Mouse (Mus musculus) layer of hippocampus, adult 6 months (tissue): Measurements from ENCODE around the gene Mt4. TPM values are rescaled to one million over a fixed set of nuclear protein-coding genes. Genes with fewer than 3 reads are reported as not detected.

Experiments used
- long read RNA-seq, 2 experiments: library from polyadenylated mRNA; unstranded; transcript quantifications; one replicate each; pipeline ENCODE4 v2.0.0; 2019 to 2020
- polyA plus RNA-seq: library from polyadenylated mRNA; unstranded; fragments of <200 nt; fragmentation: Nextera tagmentation; gene quantifications from 2 replicates; pipeline ENCODE4 v1.2.3, GENCODE M21; 2021

Gene Mt4
- polyA plus RNA-seq = not detected in 2 replicates
- long read RNA-seq, experiment 1 = 0 reads
- long read RNA-seq, experiment 2 = 0 reads

DNA sequence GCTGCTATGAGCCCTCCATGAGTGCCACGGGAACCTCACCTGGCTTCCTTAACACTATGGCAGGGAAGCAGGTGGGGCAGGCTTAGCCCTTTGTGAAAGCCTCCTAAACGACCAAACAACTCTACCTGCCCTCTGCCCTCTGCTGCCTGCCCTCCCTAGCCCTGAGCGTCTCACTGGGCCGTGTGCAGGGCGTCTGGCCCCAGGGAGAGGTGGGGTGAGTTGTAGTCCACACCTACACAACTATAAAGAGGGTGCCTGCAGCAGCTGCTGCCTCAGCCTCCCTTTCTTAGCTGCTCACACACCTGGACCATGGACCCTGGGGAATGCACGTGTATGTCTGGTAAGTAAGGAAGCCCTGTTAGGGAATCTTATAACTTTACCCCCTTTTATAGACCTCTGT, at the start of gene Mt4:
Mt4 (plus strand) TSS at position 265 of the 400 bp plus-strand sequence.

DNA sequence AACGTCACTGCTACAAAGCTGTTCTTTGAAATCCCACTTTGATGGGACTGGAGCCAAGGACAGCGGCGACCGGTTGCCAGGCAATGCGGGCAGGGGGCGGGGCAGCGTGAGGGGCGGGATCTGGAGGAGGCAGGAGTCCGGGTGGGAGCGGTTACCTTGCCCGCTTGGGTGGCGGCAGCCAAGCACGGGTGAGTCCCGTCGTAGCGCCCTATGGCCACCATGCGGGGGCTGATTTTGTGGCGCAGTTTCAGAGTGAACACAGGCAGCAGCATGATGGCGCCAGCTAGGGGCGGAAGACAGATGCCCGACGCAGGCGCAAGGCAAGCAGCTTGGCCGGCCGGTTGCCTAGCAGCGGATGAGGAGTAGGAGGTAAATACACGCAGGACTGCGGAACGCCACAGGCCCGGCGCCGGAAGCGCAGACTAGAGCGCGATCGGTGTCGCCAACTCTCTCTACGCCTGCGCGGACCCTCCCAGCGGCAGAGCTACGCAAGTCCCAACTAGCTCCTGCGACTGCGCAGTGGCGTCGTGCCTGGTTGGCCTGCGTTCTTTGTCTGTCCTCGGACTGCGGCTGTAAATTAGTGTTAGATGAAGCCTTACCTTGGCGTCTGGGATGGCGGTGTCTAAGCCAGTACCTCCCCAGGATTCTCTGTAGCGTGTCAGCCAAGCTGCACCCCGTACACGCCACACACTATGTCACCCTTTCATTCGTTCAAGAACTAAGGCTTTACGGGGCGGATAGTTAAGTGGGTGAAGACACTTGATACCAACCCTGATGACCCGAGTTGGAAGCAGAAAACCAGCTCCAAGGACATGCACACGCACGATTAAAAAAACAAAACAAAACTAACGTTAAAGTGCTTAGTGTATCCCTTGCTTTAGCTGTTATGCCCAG, 38.7 kb upstream of the Mt4 start, which contains the start of gene Bbs2:
Bbs2 (minus strand) TSS at position 848 of the 894 bp plus-strand sequence.

DNA sequence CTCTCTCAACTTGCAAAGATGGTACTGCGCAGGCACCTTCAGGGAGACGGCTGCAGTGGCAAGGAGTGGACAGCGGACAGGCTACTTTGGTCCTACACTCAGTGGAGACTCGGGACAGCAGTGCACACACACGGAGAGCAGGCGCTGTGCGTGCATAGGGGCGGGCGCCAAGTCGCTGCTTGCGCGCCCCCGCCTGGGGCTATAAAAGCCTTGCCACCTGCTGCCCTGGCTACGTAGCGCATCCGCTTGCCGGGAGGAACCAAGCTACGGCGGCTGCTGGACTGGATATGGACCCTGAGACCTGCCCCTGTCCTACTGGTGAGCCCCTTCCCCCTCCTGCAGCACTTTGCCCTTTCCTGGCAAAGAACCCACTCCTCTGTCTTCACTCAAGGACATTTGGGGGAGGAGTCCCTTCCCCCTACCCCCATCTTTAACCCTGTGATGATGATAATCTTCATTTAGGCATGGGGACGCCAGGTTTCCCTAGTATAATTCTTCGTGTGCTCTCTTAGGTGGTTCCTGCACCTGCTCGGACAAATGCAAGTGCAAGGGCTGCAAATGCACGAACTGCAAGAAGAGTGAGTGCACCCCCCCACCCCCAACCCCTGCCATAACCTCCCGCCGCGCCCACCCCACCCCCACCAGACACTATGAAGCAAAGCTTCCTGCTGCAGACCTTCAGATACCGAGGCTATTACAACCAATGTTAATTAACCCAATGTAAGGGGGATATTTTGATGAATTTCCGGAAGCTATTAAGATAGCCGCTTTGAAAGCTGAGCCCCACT, 15.7 kb downstream of the Mt4 start, which contains the start of gene Mt3:
Mt3 (plus strand) TSS at position 95 of the 788 bp plus-strand sequence.

DNA sequence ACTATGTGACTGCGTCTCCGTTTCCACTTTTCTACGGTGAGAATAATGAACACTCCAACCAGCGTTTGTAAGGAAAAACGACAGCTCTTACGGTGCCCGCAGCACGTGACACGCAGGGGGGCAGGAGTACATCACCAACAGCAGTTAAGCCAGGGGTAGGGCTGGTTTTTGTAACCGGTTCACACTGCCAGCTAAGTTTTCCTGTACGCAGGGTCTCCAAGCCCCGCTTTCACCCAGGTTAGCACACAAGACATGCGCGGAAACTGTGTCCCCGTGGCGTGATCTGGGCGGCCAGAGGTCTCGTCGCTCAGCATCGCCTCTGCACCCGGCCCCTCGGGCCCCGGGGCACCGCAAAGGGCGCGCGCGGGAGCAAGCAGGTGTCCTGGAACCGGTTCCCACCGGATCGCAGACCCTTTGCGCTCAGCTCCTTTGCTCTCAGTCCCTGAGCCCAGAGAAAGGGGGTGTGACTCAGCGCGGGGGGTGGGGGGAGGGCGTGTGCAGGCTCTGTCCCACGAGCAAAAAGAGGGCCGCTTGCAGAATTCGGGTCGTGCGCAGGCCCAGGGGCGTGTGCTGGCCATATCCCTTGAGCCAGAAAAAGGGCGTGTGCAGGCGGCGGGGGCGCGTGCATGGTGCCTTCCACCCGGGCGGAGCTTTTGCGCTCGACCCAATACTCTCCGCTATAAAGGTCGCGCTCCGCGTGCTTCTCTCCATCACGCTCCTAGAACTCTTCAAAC, 35.2 kb downstream of the Mt4 start, which contains the start of gene Mt2:
Mt2 (plus strand) TSS at position 590 of the 734 bp plus-strand sequence.

GRCm38 (mm10) chr8:94178857-94179712, 42.1 kb downstream of the Mt4 start, which contains the start of gene Mt1:
Gene Mt1, plus strand, starts transcription at chr8:94179082.

Other genes starting within 250 kb of the Mt4 start
- 59.9 and 60.4 TPM in 2 replicates for gene Amfr, start 124.4 kb upstream of the Mt4 start, polyA plus RNA-seq
- 24.9 and 26.4 TPM in 2 replicates for gene Nudt21, start 100.2 kb upstream of the Mt4 start, polyA plus RNA-seq
- 46.5 and 61.5 TPM in 2 replicates for gene Ogfod1, start 100.0 kb upstream of the Mt4 start, polyA plus RNA-seq
- gene Bbs2, start 38.3 kb upstream of the Mt4 start, polyA plus RNA-seq = 9.3 and 10.1 TPM in 2 replicates
- 1,521 and 1,896 TPM in 2 replicates for gene Mt3, start 15.4 kb downstream of the Mt4 start, polyA plus RNA-seq
- gene Mt2, start 35.5 kb downstream of the Mt4 start, polyA plus RNA-seq = 448 and 450 TPM in 2 replicates
- gene Mt1, start 41.9 kb downstream of the Mt4 start, polyA plus RNA-seq = 1,161 and 1,492 TPM in 2 replicates
- gene Nup93, start 77.4 kb downstream of the Mt4 start, polyA plus RNA-seq = 9.1 and 9.7 TPM in 2 replicates
- not detected in 2 replicates for gene Slc12a3, start 192.0 kb downstream of the Mt4 start, polyA plus RNA-seq
- gene Herpud1, start 249.2 kb downstream of the Mt4 start, polyA plus RNA-seq = 72.5 and 78.7 TPM in 2 replicates